Mouse (Mus musculus) ZHBTc4 (cell line): ENCODE data around the gene Rars.

Experiments
- DNase-seq: peaks from one replicate; pipeline ENCODE4 v3.0.0-alpha.2; 2011; ENCODE audit warnings: low read depth, low spot score

The Rars gene

DNA sequence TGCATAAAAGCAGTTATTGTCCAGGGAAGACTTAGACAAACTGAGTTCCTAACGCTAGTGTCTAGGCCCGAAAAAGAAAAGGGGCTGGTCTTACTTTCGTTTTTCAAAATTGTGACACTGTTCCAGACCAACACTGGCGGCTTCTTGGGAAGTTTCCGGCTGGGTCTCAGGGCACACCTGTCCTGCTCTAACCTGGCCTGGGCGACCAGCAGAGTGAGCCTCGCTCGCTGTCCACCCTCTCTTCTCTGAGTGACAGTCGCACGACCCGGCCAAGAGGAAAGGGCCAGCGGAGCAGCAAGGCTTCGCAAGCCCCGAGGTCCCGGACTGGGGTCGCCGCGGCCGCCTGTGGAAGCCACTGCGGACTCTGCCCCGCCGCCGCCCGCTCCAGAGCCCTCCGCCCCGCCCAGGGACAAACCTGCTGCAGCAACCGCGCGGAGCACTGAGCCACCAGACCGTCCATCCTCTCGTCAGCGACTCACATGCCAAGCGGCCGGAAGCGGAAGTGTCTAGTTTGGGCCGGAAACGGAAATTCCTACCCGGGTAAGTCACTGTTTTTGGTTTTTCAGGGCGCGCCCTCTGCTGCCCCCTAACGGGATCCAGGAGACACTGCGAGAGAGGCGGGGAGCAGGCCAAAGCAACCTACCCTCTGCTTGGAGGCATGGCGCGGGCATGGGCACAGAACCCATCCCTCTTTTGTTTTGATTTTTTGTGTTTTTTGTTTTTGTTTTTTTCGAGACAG is at the start of gene Rars:
TSS of gene Rars (minus strand) at position 485 of the 739 bp plus-strand sequence.
- DNase-seq = peak; percentile 97

DNA sequence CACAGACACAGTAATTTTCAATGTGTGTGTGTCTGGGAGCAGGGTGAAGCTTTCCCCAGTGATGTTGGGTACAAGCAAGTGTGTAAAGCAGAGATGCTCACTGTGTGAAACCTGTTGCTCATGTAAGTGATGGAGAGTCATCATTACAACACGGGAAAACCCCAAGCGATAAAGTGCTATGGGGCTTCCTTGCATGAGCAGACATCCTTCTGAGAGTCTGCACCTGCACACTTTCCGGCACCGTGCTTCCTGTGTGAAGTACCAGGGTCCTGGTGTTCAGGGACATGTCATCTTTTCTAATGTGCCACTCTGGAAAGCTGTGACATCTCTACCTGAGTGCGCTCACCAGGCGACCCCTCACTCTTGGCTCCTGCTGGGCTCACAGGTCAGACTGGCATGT is 48.5 kb upstream of the Rars start:
- no peak for DNase-seq

DNA sequence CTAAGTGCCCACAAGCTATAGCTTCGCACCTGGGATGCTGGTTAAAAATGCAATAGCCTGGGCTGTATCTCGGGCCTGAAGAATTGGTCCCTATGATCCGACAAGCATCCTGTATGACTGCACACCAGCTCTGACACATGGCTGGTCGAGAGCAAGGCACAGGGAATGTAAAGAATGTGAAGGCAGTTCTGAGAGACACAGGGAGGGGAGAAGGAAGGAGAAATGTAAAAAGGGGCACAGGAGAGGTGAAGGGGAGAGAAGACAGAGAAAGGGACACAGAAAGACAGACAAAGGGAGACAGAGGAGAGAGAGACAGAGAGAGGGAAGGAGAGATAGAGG is 44.2 kb upstream of the Rars start:
- DNase-seq = no peak

DNA sequence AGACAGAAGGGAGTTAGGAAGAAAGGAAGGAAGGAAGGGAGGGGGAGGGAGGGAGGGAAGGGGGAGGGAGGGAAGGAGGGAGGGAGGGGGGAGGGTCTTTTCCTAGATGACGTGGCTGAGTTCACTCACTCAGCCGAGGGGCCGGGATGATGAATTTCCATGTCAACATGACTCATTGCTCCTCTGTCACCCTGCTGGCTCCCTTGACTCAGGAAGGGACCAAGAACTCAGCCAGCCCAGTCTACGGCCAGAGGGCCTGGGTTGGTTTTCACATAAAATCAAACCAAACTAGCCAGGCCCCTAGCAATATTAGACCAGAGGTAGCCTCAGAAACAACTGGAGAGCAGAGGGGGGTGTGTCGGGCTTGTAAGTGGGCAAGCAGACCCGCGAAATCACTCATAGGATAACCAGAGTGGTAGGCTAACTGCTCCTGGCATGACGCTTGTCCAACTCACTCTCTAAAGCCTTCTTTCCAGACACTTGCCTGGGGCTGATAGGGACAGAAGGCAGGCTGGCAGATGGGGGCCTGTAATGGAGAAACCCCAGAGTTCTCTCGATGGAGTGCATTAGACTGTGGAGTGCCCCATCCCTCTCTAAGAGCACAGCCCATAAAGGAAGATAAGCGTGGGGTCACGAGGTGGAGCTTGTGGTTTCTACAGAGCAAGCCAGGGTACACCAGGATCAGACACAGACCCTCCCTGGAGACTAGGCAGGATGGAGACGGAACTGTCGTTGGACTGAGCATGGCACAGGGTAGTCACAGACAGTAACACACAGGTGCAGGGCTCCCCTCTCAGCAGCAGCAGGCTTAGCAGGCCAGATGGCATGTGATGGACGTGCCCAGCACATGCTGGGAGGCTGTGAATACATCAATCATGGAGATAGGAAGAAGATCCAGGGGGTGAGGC is 43.6 kb upstream of the Rars start:
- DNase-seq = no peak

DNA sequence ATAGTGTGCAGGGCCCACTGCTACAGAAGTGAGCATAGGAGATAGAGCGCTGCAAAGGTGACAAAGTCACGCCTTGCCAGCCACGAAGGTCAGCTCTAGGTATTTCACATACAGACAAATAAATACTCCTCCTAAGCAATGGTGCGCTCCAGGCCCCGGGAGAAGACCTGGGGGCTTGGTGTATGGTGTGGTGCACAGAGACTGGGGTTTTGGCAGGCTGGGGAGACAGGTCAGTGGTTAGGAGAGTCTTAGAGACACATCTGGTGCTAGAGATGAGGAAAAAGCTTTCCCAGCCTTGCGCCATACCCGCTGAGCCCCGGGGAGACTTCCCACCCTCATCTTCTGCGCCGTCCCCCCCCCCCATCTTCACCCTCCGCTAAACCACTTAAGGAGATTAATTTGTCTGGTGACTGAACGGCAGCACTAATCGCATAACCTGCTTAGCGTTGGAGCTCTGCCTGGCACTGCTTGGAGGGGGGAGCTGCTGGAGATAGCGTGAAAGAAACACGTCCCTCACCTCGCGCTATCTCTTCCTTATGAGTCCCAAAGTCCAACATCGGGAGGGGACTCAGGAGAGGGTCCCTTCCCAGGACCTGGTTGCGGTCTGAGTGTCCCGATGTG is 39.4 kb upstream of the Rars start:
- no peak for DNase-seq

DNA sequence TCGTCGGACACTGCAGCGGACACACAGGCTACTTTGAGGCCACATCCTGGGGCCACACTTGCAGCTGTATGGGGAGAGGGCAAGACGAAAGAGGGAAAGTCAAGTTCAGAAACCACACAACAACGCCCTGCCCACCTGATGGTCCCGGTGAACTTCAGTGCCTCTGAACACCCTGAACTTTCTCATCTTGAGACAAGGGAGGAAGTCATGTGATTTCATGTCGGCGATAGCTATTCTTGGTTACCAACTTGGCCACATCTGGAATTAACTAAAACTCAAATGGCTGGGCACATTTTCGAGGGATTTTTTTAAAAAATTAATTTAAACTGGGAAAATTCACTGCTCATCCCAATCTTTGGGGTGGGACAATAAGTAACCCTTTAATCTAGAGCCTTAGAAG is 36.7 kb upstream of the Rars start:
- no peak for DNase-seq

DNA sequence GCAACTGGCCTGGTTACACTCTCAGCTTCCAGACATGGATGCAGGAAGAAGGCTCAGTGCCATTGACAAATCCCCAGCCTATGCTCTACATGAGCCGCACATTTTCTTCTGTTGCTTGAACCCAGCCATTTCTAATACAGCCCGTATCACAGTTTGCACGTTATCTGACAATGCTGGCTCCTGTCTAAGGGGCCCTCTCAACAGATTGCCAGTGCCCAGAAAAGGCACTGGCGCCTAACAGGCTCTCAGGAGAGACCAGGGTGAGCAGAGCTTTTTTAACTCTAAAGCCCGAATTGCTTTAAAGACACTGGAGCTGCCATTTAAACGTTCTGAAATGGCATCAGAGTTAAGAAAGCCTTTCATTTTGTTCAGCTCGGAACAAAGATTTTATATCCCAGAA is 31.8 kb upstream of the Rars start:
- DNase-seq = no peak

DNA sequence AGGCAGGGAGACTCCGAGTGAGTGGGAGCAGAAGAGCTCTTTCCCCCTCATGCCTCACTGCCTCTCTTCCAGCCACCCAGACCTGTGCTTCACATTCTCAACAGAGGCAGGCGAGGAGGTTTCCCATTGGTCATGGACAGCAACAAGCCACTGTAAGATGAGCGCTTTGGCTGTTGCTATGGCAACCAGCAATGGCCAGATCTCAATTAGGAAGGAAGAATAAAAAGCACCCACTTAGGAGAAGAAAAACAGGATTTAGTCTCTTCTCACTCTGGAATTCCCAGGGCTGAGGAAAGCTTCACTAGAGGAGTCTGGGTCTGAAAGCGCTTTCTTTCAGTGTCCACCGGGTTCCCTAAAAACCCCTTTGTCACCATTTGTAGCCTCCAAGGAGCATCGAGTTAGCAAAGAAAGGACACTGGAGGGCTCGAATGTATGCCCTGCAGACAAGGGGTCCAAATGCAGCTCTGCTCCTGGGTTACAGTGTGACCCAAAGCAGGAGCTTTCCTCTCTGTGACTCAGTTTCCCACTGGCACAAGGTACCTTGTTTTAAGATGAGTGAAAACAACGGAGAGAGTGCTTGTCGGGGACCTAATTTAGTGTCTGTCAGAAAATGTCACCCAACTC is 30.8 kb upstream of the Rars start:
- DNase-seq = peak; percentile 56

DNA sequence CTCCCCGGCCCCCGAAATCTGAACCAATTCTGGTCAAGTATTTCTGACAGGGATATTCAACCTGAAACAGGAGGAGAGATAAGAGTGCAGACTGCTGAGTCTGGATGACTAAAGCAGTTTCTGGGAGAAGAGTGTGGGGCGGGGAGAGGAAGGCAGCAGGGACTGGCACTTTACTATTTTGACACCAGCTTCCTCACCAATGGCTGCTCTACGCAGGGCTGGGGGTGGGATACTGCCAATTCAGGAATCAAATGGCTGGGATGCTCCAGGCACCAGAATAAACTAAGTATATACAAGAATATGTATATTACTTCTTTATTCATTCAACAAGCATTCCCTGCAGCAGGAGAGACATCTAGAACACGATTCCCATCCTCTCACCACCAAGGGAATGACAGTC is 29.3 kb upstream of the Rars start:
- no peak for DNase-seq

DNA sequence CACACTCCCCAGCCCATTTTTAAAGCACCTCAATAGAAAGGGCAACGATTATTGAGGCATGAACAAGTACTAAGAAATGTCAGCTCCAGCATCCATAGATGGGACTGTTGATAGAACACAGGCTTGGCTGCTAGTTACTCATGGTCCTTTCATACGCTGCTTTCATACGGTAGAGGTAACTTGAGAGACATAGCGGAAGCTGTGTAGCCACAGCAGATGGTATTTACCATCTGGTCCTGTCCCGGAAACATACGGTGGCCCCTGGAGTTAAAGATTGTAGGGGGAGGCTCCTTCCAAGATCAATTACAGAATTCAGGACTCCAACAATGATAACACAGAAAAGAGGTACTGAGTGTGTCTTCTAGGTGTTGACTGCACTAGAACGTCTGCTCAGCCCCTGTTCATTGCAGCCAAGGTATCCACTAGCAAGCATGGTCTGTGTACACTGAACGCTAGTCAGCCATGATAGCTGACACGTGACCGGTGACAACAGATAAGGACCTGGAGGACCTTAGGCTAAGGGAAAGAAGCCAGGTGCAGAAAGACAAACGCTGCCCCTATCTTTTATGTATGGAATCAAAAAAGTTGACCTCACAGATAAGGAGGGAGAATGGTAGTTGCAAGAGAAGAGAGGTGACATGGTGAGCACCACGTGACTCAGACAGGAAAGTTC is 23.2 kb upstream of the Rars start:
- no peak for DNase-seq

DNA sequence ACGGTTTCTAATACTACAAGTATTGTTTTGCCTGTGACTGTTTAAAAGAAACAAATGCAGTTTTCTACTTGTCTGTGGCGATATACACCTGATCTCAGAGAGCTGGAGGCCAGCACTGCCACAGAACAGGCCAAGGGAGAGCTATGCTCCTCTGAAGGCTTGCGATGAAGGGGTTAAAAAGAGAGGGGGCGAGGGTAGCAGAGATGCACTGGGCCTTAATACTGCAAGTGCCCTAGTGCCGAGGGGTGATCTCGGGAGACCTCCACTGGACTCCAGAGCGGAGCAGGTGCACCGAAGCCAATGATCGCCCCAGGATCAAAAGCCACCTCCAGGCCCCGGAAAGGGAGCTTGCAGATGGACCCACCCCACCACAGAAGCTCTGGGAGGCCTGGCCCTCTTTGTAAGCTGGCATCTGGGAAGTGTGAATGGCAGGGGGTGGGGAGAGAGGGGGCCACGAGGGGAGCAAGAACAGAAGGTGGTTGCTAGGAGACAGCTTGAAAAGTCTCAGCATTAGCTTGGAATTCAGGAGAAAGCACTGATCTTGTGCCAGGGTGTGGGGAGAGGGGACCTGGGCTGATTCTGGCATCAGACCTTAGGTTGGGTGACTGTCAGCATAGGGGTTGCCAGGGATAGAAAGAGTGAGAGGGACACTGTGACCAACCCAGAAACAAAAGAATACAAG is 22.2 kb upstream of the Rars start:
- DNase-seq = no peak

DNA sequence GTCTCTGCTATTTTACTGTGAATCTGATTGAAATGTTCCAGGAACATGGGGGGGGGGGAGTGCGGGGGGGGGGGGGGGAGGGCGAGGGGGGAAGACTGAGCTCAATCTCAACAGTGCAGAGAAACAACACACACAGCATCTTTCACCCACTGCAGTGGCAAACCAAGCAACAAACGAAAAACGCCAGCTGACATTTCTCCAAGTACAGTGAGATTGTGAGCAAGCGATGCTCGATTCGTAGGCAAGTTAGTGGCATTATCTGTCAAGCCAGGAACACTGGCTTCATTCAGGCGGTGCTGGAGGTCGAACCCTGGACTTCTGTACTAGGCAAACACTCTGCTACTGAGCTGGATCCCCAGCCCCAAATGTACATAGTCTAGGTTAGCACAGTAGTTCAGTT is 21.3 kb upstream of the Rars start:
- DNase-seq = no peak

DNA sequence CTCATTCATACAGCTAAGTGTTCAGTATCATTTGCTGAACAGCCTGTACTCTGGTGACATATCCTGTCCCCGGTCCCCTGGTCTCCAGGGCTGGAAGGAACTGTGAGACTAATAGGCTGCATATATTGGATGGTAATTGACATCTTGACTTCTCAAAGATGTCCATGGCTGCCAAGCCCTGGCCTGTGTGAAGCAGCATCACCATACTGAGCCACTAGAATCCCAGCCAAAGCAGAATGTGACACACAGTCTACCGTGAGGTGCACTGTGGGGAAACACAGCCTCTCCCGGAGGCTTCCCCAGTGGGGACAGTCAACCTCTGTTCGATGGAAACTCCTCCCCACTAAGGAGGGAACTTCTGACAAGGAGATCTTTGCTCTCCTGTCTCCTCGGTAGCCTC is 20.6 kb upstream of the Rars start:
- no peak for DNase-seq

DNA sequence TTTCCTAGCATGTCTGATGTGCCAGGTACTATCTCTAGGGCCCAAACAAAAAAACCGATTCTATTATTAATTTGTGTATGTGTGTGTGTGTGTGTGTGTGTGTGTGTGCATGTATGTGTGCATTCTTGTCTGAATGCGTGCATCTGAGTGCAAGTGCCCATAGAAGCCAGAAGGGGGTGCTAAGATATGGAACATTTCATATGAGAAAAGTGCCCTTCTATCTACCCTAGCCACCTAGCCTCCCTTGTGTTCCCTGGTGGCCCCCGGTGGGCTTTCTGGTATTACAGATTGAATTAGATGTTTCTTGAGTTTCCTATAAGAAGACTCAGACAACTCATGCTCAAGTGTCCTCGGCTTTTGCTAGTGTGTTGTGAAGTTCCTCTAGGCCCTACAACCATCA is 19.3 kb upstream of the Rars start:
- peak; percentile 64 for DNase-seq

DNA sequence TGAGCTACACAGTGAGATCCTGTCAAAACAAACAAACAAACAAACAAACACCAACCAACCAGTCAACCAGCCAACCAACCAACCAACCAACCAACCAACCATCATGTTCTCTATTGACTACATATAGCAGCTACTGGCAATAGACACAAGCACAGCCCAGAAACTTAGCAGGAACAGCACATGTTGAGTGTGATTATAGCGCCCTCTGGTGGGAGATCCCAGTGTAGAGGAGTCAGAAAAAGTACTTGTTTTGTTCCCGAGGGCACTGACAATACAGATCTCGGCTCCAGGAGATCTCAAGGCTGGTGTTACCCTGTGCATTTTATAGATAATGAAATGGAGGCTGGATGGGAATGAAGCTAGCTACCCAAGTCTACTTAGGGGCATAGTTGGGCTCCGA is 18.4 kb upstream of the Rars start:
- DNase-seq = peak; percentile 88

DNA sequence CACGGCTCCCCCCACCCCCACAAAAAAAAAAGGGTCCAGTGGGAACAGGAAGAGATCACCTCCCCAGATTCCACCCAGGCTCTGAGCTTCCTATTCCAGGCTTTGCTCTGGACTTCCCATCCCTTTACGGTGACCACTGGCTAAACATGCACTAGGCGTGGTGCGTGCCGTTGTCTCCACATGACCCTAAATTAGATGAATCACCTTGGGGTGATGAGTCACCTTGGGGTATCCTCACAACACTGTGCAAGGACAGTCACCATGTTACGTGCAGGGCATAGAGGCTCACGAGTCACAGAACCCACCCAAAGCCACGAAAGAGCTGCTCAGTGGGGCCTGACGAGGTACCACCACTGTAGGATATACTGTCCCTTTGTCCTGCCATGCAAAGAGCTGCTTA is 10.0 kb upstream of the Rars start:
- DNase-seq = no peak

DNA sequence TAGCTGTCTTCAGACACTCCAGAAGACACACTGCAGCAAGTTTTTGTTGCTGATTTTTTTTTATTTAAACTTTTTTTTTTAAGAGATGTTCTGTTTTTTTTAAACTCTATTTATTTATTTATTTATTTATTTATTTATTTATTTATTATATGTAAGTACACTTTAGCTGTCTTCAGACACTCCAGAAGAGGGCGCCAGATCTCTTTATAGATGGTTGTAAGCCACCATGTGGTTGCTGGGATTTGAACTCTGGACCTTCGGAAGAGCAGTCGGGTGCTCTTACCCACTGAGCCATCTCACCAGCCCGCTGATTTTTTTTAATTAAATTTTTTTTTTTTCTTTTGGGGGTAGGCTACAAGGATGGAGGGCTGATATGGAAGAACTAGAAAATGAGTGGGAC is 8.3 kb upstream of the Rars start:
- peak; percentile 48 for DNase-seq

DNA sequence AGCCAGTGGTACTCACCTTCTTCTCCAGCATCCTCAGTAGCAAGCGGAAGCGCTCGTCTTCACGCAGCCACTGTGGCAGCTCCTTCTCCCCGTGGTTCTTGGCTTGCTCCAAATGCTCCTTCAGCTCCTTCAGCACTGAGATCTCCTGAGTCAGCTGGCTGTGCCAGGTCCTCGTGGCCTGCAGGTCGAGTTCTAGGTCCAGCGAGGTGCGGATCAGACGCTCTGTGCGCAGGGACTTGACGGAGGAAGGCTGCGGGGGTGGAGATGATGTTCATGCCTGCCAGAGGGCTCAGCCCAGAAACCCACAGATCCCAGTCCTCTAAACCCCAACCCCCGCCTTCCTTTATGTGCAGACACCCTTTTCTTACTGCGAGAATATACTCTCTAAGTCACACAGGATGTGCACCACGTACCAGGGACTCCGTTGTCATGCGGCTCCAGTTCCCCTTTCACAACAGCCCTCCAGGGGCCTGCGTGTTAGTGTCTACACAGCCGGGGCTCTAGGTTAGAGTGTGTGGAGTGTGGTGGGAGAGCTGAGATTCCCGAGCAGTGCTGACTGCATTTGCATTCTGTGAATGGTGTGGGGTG is 7.5 kb upstream of the Rars start:
- peak; percentile 39 for DNase-seq

DNA sequence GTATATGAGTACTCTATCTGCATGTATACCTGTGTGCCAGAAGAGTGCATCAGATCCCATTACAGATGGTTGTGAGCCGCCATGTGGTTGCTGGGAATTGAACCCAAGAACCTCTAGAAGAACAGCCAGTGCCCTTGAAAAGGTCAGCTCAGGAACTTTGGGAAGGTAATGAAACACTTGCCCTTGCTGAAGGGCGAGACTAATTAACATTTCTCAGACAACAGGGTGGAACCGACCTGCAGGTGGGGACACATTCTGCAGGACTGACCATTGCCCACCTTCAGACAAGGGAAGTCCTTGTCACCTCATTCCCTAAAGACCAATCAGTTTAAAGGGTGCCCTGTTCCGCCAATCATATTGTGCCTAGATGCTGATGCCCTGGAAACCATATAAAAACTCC is 6.5 kb upstream of the Rars start:
- peak; percentile 59 for DNase-seq

DNA sequence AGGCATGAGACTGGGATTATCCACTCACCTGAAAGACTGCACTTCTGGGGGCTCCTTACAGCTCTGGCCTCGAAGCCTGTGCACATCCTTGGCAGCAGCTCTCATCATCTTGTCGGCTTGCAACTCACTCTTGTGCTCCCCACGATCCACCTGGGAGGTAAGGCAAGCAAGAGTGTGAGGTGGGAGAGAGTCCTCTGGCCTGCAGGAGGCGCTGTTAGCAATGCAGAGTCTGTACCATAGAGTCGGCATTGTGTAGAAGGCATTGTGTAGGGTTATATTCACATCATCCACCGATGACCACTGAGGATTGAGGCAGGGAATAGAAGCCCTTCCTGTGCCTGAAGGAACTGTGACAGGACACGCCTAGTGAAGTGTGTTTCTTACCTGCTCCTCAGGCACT is 6.0 kb upstream of the Rars start:
- peak; percentile 91 for DNase-seq
